Mouse (Mus musculus): ENCODE results near the gene Arhgap10.

DNA sequence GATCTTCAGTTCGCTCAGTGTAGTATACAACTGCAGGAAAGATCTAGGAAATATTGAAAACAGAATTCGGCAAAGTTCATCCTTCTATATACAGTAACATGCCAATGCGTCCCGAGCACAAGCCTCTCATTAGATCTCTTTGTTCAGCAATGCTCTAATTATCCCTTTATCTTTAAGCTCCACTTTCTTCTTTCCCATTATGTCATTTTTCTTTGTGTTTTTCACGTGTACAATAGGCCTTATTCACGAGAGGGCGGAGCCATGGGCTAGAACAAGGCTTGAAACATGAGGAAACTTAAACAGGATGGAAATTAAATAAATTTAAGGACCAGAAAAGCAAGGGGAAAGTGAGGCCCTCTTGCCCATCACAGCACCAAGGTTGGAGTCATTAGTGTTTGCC is 289.1 kb downstream of the Arhgap10 start:
- TF ChIP-seq CTCF (IDR thresholded peaks at IDR 0.05; ENCODE audit: control insufficient read depth, insufficient read depth, insufficient read length) (no peak), MYOD1 (IDR thresholded peaks at IDR 0.05; ENCODE audit: control insufficient read depth, insufficient read length, low read depth) (no peak), MAX (IDR thresholded peaks at IDR 0.05) (no peak), CEBPB (IDR thresholded peaks at IDR 0.05; ENCODE audit: low read depth) (no peak), MYOG (IDR thresholded peaks at IDR 0.05; ENCODE audit: control insufficient read depth, extremely low read depth, insufficient read length) (no peak), USF1 (IDR thresholded peaks at IDR 0.05; ENCODE audit: low read depth) (no peak), FOSL1 (IDR thresholded peaks at IDR 0.05; ENCODE audit: insufficient read depth, low read length, poor library complexity, severe bottlenecking) (no peak)
